Mouse (Mus musculus) left cerebral cortex, postnatal 10 days (tissue): ENCODE measurements around the gene Asrgl1. TPM values are rescaled to one million over a fixed set of nuclear protein-coding genes. Genes with fewer than 3 reads are reported as not detected.
"Not testable (repeated sequence)": the region's sequence is repeated elsewhere in the genome, so short reads cannot be mapped to it uniquely, and the experiment has no call there.

Source experiments
- DNase-seq, 2 experiments: peaks; one replicate each; pipeline ENCODE4 v3.0.0; 2021 to 2022; ENCODE audit warnings: low spot score in 2 of 2, mixed read lengths in 1 of 2; ENCODE audit errors: extremely low spot score in 1 of 2
- intact Hi-C: fragments of 180-260 bp; cut with DNase I; formaldehyde crosslinking; loops from one replicate; pipeline ENCODE4 v1.15.1; 2025
- total RNA-seq, 2 experiments: library from RNA; stranded (reverse); gene quantifications; 2 replicates each; pipeline ENCODE4 v1.2.3; 2021

Asrgl1 gene
- total RNA-seq, 2 experiments from 2014 or later: 86.4 to 86.9 TPM

- DNase-seq: no peak
- intact Hi-C loops: no loop called here
These were observed 28.6 kb downstream of the Asrgl1 start for GRCm38 (mm10) chr19:9106751-9107378.

- intact Hi-C loops: no loop called here
- no peak for DNase-seq
These were observed 29.3 kb downstream of the Asrgl1 start for GRCm38 (mm10) chr19:9106096-9106495.

- intact Hi-C loops: no loop called here
- no peak for DNase-seq
These were observed 30.2 kb downstream of the Asrgl1 start for GRCm38 (mm10) chr19:9105101-9105685.

DNA sequence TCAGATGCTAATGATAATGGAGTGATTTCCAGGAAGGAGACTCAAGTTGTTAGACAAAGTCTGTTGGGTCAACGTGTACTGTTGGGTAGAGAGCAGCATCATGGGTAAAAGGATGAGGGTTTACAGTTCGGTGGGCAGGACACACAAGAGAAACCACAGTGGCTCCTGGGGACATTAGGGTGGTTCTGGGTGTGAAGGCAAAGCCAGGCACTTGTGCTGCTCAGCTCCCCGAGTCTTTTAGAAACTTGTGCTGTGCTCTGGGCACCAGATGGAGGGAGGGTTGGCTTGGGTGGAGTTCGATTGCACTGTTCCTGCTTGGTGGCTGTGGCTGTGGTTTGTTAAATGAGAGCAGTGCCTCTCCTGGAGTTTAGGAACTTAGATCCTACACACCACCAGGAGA, 31.4 kb downstream of the Asrgl1 start:
- no peak for DNase-seq
- intact Hi-C loops: no loop called here

DNA sequence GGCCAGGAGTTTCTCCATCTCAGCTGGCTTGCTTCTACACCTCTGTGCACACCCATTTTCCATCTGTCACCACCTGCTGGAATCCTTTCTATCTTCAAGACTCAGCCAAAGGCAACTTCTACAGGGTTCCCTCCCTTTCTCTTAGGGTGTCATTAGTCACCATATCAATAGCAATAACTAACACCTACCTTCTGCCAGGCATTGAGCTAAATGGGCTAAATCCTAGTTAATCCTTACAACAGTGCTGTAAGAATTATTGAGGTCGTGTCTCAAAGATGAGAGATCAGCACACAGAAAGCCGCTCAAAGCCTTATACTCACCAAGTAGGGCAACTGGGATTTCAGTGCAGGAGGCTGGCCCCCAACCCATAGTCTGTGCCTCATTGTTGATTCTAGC, 34.4 kb downstream of the Asrgl1 start:
- intact Hi-C loops: no loop called here
- DNase-seq: no peak

DNA sequence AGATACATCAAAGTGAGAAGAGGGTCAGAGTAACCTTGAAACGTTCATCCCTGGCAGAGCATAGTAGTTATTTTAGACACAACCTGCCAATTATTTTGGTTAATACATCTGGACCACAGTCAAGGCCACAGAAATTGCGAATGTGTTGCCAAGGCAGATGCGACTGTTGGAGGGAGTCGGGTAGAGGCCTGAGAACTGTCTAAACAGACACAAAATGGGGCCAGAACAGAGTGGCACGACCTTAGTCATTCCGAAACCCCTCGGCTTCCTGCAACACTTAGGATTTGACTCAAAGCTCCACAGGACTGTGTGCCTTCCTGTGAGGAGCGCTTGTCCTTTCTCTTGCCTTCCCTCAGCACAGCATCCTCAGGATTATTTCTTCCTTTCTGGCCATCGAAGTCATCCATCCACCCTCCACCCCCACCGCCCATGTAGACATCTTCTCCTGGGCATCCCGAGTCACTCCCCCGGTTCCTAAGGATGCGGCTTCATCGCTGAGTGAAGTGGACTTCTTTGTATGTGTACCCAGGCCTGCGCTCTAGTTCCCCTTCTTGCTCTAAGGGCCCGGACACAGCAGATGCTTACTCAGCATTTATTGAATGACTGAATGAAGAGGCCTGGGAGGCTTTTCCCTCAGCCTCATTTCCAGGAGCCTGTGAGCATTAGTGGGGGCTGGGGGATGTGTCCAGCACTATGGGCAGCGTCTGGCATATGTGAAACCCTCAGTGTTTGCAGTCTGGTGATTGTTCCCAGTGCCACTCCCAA, 35.0 kb downstream of the Asrgl1 start:
- intact Hi-C loops: no loop called here
- DNase-seq: no peak

DNA sequence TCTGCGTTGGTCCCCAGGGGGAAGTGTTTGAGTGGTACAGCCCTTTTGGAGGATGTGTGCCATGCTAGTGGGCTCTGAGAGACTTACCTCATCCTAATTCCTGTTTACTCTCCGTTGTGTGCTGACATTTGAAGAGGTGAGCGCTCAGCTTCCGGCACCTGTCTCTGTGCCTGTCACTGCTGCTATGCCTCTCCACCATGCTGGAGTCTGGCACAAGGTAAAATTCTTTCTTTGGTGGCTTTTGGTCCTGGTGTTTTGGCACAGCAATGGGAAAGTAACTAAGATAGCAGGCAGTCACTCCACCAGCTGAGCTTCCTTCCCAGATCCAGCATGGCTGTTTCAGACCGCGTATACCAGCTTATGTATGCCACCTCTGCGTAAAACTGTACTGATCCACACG, 35.7 kb downstream of the Asrgl1 start:
- DNase-seq: no peak
- intact Hi-C loops: no loop called here

DNA sequence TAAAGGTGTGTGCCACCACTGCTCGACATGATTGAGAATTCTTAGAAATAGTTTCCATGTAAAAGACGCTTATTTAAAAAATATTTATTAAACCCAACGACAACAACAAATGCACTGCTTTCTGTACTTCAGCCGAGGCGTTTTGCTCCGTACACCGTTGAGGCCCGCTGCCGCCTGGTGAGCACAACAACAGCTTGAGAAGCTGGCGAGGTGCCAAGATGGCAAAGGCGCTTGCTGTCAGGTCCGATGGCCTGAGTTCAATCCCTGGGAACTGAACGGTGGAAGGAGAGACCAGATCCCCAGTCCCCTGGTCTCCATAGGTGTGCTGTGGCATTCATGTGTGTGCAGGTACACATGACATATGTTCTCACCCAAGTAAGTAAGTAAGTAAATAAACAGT, 38.0 kb downstream of the Asrgl1 start:
- intact Hi-C loops: no loop called here
- DNase-seq: peak in 1 of 2 experiments; percentile 47

DNA sequence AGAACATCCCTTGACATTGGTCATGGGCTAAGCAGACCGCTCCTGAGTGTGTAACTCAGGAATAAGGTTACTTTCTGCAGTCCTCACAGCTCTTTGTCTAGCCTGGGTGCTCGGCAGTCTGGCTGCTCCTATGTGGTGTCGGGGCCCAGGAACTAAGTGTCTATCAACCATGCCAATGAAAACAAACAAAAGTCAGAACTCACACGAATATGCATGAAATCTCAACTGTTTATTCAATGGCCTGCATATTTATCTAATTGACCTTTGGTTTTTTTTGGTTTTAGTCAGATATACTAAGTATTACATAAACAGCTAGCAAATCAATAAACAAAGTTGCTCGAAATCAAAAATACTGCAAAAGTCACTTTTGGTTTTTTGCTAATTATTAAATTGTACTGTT, 40.3 kb downstream of the Asrgl1 start:
- intact Hi-C loops: no loop called here
- DNase-seq: no peak

DNA sequence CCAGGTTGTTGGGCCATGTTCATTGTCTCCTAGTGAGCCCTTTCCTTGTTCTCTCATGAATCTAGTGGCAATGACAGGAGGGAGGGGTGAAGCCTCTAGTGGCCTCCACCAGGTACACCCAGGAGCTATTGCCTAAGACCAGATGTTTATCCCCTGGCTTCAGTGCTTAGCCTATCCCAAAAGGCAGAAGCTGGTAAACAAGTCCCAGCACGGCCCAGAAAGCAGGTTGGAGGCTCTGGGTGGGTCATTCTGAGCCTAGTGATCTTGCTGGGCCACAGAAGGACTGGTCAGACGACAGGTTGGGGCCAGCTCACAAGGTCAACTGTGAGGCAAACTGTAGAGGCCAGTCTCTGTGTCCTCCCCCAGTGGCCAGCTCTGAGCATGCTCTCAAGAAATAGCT, 44.7 kb downstream of the Asrgl1 start:
- intact Hi-C loops: no loop called here
- DNase-seq: no peak

- intact Hi-C loops: no loop called here
- DNase-seq: no peak
These were observed 45.2 kb downstream of the Asrgl1 start for GRCm38 (mm10) chr19:9090191-9090590.

DNA sequence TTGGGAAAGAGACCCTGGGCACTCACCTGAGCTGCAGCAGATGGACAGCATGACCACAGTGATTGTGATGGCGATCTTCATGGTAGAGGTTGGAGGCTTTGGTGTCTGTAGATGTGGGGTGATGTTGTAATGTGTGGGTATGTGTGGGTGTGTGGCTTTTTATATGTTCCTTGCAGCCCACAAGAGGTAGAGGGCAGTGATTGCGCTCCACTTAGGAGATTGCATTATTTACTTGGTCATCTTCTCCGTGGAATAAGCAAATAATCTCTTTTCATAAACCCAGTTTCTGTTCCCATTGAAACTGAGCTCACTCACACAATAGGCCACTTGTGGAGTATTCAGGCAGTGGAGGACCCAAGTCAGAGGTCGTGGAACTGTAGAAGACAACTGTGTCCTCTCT, 47.6 kb downstream of the Asrgl1 start, which contains the start of gene Scgb1a1:
Gene Scgb1a1, minus strand, starts transcription at position 138 of the 400 bp plus-strand sequence.
- intact Hi-C loops: loop anchor here (10.0 kb wide), 1 partner anchor 233 kb away; the partner anchor contains the start of gene Lrrn4cl
- DNase-seq: no peak

DNA sequence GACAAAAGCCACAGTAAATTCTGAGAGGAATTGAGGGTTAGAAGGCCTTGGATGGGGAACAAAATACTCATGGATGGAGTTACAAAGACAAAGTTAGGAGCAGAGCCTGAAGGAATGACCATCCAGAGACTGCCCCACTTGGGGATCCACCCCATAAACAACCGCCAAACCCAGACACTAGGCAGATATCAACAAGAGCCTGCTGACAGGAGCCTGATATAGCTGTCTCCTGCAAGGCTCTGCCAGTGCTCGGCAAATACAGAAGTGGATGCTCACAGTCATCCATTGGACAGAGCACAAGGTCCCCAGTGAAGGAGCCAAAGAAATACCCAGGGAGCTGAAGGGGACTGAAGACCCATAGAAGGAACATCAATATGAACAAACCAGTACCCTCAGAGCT, 51.5 kb downstream of the Asrgl1 start:
- DNase-seq: not testable (repeated sequence)
- intact Hi-C loops: loop anchor here (5.0 to 10.0 kb wide), 2 partner anchors 92 to 229 kb away; partner anchors contain the start of gene Lrrn4cl

GRCm38 (mm10) chr19:9083010-9083355, 52.5 kb downstream of the Asrgl1 start:
- no peak for DNase-seq
- intact Hi-C loops: loop anchor here (5.0 to 10.0 kb wide), 2 partner anchors 91 to 228 kb away; partner anchors contain the start of gene Lrrn4cl

DNA sequence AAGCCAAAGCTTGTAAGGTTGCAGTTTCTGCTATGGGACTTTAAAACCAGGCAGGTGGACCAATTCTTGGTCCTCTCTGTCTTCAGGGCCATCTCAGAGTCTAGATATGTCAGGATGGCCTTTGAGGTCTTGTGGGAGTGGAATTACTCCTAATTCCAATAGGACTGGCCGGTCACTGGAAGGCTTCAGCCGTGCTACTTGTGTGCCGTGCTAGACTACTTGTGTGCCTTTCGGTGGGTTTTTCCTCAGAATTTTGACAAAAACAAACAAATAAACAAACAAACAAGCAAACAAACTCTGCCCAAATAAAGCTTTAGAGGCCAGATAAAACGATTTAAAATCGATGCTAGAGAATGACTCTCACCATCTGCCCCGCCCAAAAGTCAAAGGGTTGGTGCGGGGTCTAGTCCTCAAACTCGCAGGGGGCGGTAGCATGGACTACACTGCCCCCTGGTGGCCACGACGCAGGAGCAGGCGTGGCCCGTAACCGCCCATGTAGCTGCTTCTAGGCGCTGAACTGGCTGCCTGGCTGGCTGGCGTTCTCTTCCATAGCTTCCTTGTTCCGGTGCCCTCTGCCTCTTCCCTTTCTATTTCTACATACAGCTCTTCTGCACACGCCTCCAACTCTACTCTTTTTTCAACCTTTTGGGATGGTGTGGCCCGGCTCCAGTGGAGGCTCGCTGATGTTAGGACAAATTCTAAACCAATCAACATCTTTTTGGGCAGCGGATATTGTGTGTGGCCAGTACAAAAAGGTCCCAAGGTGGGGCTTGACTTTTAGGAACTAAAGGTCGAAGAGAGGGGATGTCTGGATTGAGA, 53.0 kb downstream of the Asrgl1 start:
- intact Hi-C loops: loop anchor here (5.0 to 10.0 kb wide), 2 partner anchors 90 to 228 kb away; partner anchors contain the start of gene Lrrn4cl
- DNase-seq: peak; percentile 57 to 87

- intact Hi-C loops: loop anchor here (5.0 to 10.0 kb wide), 2 partner anchors 89 to 227 kb away; partner anchors contain the start of gene Lrrn4cl
- no peak for DNase-seq
These were observed 53.9 kb downstream of the Asrgl1 start for GRCm38 (mm10) chr19:9081311-9082190.

GRCm38 (mm10) chr19:9079916-9080315, 55.5 kb downstream of the Asrgl1 start:
- no peak for DNase-seq
- intact Hi-C loops: loop anchor here (5.0 to 10.0 kb wide), 2 partner anchors 88 to 225 kb away; partner anchors contain the start of gene Lrrn4cl
